Mouse (Mus musculus) ES-E14 (cell line): ENCODE measurements at regions not wholly inside any gene's neighbourhood (a gene's known extent, or its start where the extent isn't known, plus 50 kb on each side); places are given as distances from the start of the nearest gene placed in this dataset.

ENCODE experiments used
- MAFK ChIP-seq: IDR thresholded peaks from 2 replicates; pipeline ENCODE4 v1.6.1; 2014; ENCODE audit warnings: mild to moderate bottlenecking, low read depth, low read length, inconsistent platforms; ENCODE audit not compliant: insufficient read depth
- ZC3H11A ChIP-seq: IDR thresholded peaks from 2 replicates; pipeline ENCODE4 v1.6.1; 2012; ENCODE audit warnings: low read depth, mild to moderate bottlenecking, inconsistent platforms, low read length, borderline replicate concordance
- ZNF384 ChIP-seq: IDR thresholded peaks from 2 replicates; pipeline ENCODE4 v1.6.1; 2012; ENCODE audit warnings: low read depth, low read length, inconsistent platforms

- TF ChIP-seq MAFK (no peak), ZC3H11A (no peak), ZNF384 (no peak)
Observed at GRCm38 (mm10) chr10:125752506-125753218, 213.3 kb upstream of the Lrig3 start.
